Mouse (Mus musculus) adrenal gland, adult (tissue): Measurements from ENCODE around the gene Cd200r3.

ENCODE experiments used
- DNase-seq, 2 experiments: peaks; one replicate each; pipeline ENCODE4 v3.0.0; 2022 to 2023; ENCODE audit warnings: low spot score in 1 of 2; ENCODE audit not compliant: inconsistent age in 2 of 2

Cd200r3 gene

DNA sequence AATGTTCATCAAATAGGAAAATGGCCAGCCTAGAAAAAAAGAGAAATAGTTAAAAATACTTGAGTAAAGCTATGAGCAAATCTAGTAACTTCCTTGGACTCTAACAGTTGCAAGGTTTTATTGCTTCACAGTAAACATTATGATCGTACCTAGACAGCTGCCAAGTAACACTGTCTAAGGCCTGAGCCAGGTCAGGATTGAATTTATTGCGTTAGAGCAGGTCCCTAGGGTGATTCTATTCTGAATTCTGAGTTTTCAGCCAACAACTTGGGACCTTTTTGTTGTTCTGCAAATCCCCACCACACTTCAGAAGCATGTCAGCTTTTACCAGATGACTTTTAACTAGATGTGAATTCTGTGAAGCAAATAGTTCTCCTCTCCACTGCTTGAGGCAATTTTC lies 87.3 kb downstream of the Cd200r3 start:
- peak in 1 of 2 experiments; percentile 68 for DNase-seq
